Mouse (Mus musculus): ENCODE data around the gene Kcns1. TPM values are rescaled to one million over a fixed set of nuclear protein-coding genes. Genes with fewer than 3 reads are reported as not detected.
"Not testable (repeated sequence)": the region's sequence is repeated elsewhere in the genome, so short reads cannot be mapped to it uniquely, and the experiment has no call there.

The Kcns1 gene
- total RNA-seq (2015) (0.05 TPM in 1 of 2 replicates, not detected in the other), total RNA-seq (2017) (0.08 and 0.17 TPM in 2 replicates)

GRCm38 (mm10) chr2:164170902-164171301, at the start of gene Kcns1:
TSS of gene Kcns1 (minus strand) at chr2:164171113.
- no peak for ATAC-seq (replicated peaks; ENCODE audit: poor library complexity)

GRCm38 (mm10) chr2:164219295-164219694, 48.4 kb upstream of the Kcns1 start:
- no peak for ATAC-seq (replicated peaks; ENCODE audit: poor library complexity)

GRCm38 (mm10) chr2:164212711-164213110, 41.8 kb upstream of the Kcns1 start:
- ATAC-seq (replicated peaks; ENCODE audit: poor library complexity), result no peak

GRCm38 (mm10) chr2:164210892-164211291, 40.0 kb upstream of the Kcns1 start:
- no peak for ATAC-seq (replicated peaks; ENCODE audit: poor library complexity)

GRCm38 (mm10) chr2:164206676-164207075, 35.8 kb upstream of the Kcns1 start:
- no peak for ATAC-seq (replicated peaks; ENCODE audit: poor library complexity)

- not testable (repeated sequence) for ATAC-seq (replicated peaks; ENCODE audit: poor library complexity)
Observed at GRCm38 (mm10) chr2:164206011-164206410, 35.1 kb upstream of the Kcns1 start.

- ATAC-seq (replicated peaks; ENCODE audit: poor library complexity), result no peak
Observed at GRCm38 (mm10) chr2:164199626-164200327, 28.9 kb upstream of the Kcns1 start, which contains the start of gene Wfdc15a. TSS of gene Wfdc15a (minus strand) at chr2:164200130.

GRCm38 (mm10) chr2:164196700-164196990, 25.7 kb upstream of the Kcns1 start:
- ATAC-seq (replicated peaks; ENCODE audit: poor library complexity), result no peak

GRCm38 (mm10) chr2:164195971-164196699, 25.2 kb upstream of the Kcns1 start:
- ATAC-seq (replicated peaks; ENCODE audit: poor library complexity), result no peak

- no peak for ATAC-seq (replicated peaks; ENCODE audit: poor library complexity)
Observed at GRCm38 (mm10) chr2:164194959-164195630, 24.2 kb upstream of the Kcns1 start.

- ATAC-seq (replicated peaks; ENCODE audit: poor library complexity), result no peak
Observed at GRCm38 (mm10) chr2:164192279-164192678, 21.4 kb upstream of the Kcns1 start.

GRCm38 (mm10) chr2:164190576-164190975, 19.7 kb upstream of the Kcns1 start, which contains the start of gene Wfdc12:
TSS of gene Wfdc12 (minus strand) at chr2:164190608.
- no peak for ATAC-seq (replicated peaks; ENCODE audit: poor library complexity)

GRCm38 (mm10) chr2:164188722-164189121, 17.8 kb upstream of the Kcns1 start:
- peak; percentile 97 for ATAC-seq (replicated peaks; ENCODE audit: poor library complexity)

- ATAC-seq (replicated peaks; ENCODE audit: poor library complexity), result peak; percentile 61
Observed at GRCm38 (mm10) chr2:164184145-164184719, 13.3 kb upstream of the Kcns1 start.

GRCm38 (mm10) chr2:164183340-164183739, 12.4 kb upstream of the Kcns1 start:
- ATAC-seq (replicated peaks; ENCODE audit: poor library complexity), result no peak

GRCm38 (mm10) chr2:164182692-164183255, 11.9 kb upstream of the Kcns1 start, which contains the start of gene Wfdc5:
TSS of gene Wfdc5 (minus strand) at chr2:164182742.
- ATAC-seq (replicated peaks; ENCODE audit: poor library complexity), result no peak

- ATAC-seq (replicated peaks; ENCODE audit: poor library complexity), result no peak
Observed at GRCm38 (mm10) chr2:164180770-164181169, 9.9 kb upstream of the Kcns1 start.

- ATAC-seq (replicated peaks; ENCODE audit: poor library complexity), result peak; percentile 53
Observed at GRCm38 (mm10) chr2:164180124-164180523, 9.2 kb upstream of the Kcns1 start.

GRCm38 (mm10) chr2:164177831-164178230, 6.9 kb upstream of the Kcns1 start:
- ATAC-seq (replicated peaks; ENCODE audit: poor library complexity), result no peak

- ATAC-seq (replicated peaks; ENCODE audit: poor library complexity), result peak; percentile 54
Observed at GRCm38 (mm10) chr2:164175850-164176249, 4.9 kb upstream of the Kcns1 start.

Data from megakaryocyte progenitor cell, adult 5-6 weeks (primary cell).